ENCODE assay signal across 23 mouse cellular contexts in genomic region chr12:86330684-86331083, GRCm38 (mm10). TPM values are rescaled to one million over a fixed set of nuclear protein-coding genes. Genes with fewer than 3 reads are reported as not detected.
A peak's percentile ranks its signal among the peaks of the same experiment; 100 is the strongest.
DNase-seq lines count a peak whose midpoint lies in the region; ATAC-seq lines count a peak whose summit lies in the region.
"Had no signal": no experiment of that assay in that cellular context is flagged by ENCODE, and none has a peak within 500 bp of the region (broad histone marks: within the 10 kb centered on the region; RNA-seq: fewer than 3 reads in every experiment).

No protein-coding gene starts in this region.

- H3K27ac ChIP-seq in forebrain, embryonic 15.5 days (replicated peaks), result no peak overlapping the region
- H3K27ac ChIP-seq in forebrain, embryonic 10.5 days, result no peak overlapping the region
- H3K27ac ChIP-seq in midbrain, embryonic 13.5 days, result no peak overlapping the region
- H3K27ac ChIP-seq in midbrain, embryonic 10.5 days (replicated peaks), result no peak overlapping the region
- H3K27ac ChIP-seq in hindbrain, embryonic 16.5 days (ENCODE audit: low read depth, low read length), result no peak overlapping the region
- H3K27ac ChIP-seq in neural tube, embryonic 15.5 days (replicated peaks), result no peak overlapping the region
- H3K27ac ChIP-seq: intestine, embryonic 15.5 days; layer of hippocampus, adult 2 months; limb, embryonic 15.5 days; liver, embryonic 14.5 days had no signal

- H3K4me2 ChIP-seq in forebrain, embryonic 15.5 days (replicated peaks), result no peak overlapping the region
- no peak overlapping the region for H3K4me2 ChIP-seq in midbrain, embryonic 13.5 days (replicated peaks)
- peak overlapping the region; percentile 14; the same call in 1 of the 2 replicates for H3K4me2 ChIP-seq in hindbrain, embryonic 16.5 days (ENCODE audit: low read length)
- H3K4me2 ChIP-seq in neural tube, embryonic 15.5 days, result peak overlapping the region; percentile 34
- H3K4me2 ChIP-seq: intestine, embryonic 15.5 days; limb, embryonic 15.5 days; lung, embryonic 14.5 days had no signal

- WGBS in forebrain, embryonic 15.5 days, result 64% methylated on average over 9 of the region's 9 CpGs
- 88% methylated on average over 9 of the region's 9 CpGs for WGBS in forebrain, embryonic 10.5 days
- WGBS in midbrain, embryonic 13.5 days, result 68% methylated on average over 9 of the region's 9 CpGs
- WGBS in midbrain, embryonic 10.5 days, result 92% methylated on average over 9 of the region's 9 CpGs
- 55% methylated on average over 9 of the region's 9 CpGs for WGBS in hindbrain, embryonic 16.5 days
- WGBS in neural tube, embryonic 15.5 days, result 29% methylated on average over 9 of the region's 9 CpGs

- DNase-seq in forebrain, embryonic 10.5 days (ENCODE audit: extremely low spot score, low spot score), result no peak
- no peak for DNase-seq in midbrain, embryonic 10.5 days (ENCODE audit: low spot score)
- DNase-seq in thymus, adult 18-20 months, result no peak
- DNase-seq in adrenal gland, postnatal 4 days (ENCODE audit: low spot score in 2 of 2), result no peak
- DNase-seq: adrenal gland, postnatal 25 days; cerebellum, adult 9-10 months; heart, postnatal 4 days; kidney, postnatal 25 days; layer of hippocampus, postnatal 36 days; lung, embryonic 14.5 days; right cerebral cortex, postnatal 25 days; thymus, postnatal 36 days had no signal

- H3K27me3 ChIP-seq in forebrain, embryonic 15.5 days, result no peaks in the 10 kb centered on the region
- H3K27me3 ChIP-seq in forebrain, embryonic 10.5 days (ENCODE audit: poor library complexity, severe bottlenecking), result peaks cover 33% of the 10 kb centered on the region
- no peaks in the 10 kb centered on the region; the same call in 1 of the 2 replicates for H3K27me3 ChIP-seq in midbrain, embryonic 13.5 days
- H3K27me3 ChIP-seq in midbrain, embryonic 10.5 days (ENCODE audit: low read depth, poor library complexity, severe bottlenecking), result peaks cover 7% of the 10 kb centered on the region
- H3K27me3 ChIP-seq in hindbrain, embryonic 16.5 days (replicated peaks; ENCODE audit: control insufficient read depth, insufficient read depth, low read length), result no peaks in the 10 kb centered on the region
- H3K27me3 ChIP-seq in neural tube, embryonic 15.5 days (replicated peaks), result peaks cover 16% of the 10 kb centered on the region
- H3K27me3 ChIP-seq: intestine, embryonic 15.5 days; limb, embryonic 15.5 days had no signal

- H3K9me3 ChIP-seq in forebrain, embryonic 15.5 days, result no peaks in the 10 kb centered on the region
- no peaks in the 10 kb centered on the region for H3K9me3 ChIP-seq in forebrain, embryonic 10.5 days
- H3K9me3 ChIP-seq in midbrain, embryonic 13.5 days, result no peaks in the 10 kb centered on the region
- H3K9me3 ChIP-seq in midbrain, embryonic 10.5 days (replicated peaks), result no peaks in the 10 kb centered on the region
- no peaks in the 10 kb centered on the region for H3K9me3 ChIP-seq in hindbrain, embryonic 16.5 days (ENCODE audit: control insufficient read depth, low read length)
- H3K9me3 ChIP-seq in neural tube, embryonic 15.5 days (replicated peaks), result no peaks in the 10 kb centered on the region
- H3K9me3 ChIP-seq: intestine, embryonic 15.5 days; limb, embryonic 15.5 days had no signal

- peaks cover 8% of the 10 kb centered on the region for H3K4me1 ChIP-seq in forebrain, embryonic 15.5 days
- H3K4me1 ChIP-seq in forebrain, embryonic 10.5 days, result peaks cover 27% of the 10 kb centered on the region
- H3K4me1 ChIP-seq in midbrain, embryonic 13.5 days (replicated peaks), result peaks cover 9% of the 10 kb centered on the region
- H3K4me1 ChIP-seq in midbrain, embryonic 10.5 days, result peaks cover 24% of the 10 kb centered on the region
- H3K4me1 ChIP-seq in hindbrain, embryonic 16.5 days (ENCODE audit: control insufficient read depth, insufficient read depth, low read depth, low read length), result no peaks in the 10 kb centered on the region
- peaks cover 12% of the 10 kb centered on the region for H3K4me1 ChIP-seq in neural tube, embryonic 15.5 days
- H3K4me1 ChIP-seq: intestine, embryonic 15.5 days; limb, embryonic 15.5 days had no signal

- no peaks in the 10 kb centered on the region for H3K36me3 ChIP-seq in forebrain, embryonic 15.5 days
- no peaks in the 10 kb centered on the region for H3K36me3 ChIP-seq in forebrain, embryonic 10.5 days (replicated peaks)
- H3K36me3 ChIP-seq in midbrain, embryonic 13.5 days, result no peaks in the 10 kb centered on the region
- no peaks in the 10 kb centered on the region for H3K36me3 ChIP-seq in midbrain, embryonic 10.5 days
- H3K36me3 ChIP-seq in hindbrain, embryonic 16.5 days (ENCODE audit: control insufficient read depth, insufficient read depth, low read length), result no peaks in the 10 kb centered on the region
- H3K36me3 ChIP-seq in neural tube, embryonic 15.5 days, result no peaks in the 10 kb centered on the region
- H3K36me3 ChIP-seq: intestine, embryonic 15.5 days; limb, embryonic 15.5 days had no signal

- H3K4me3 ChIP-seq in forebrain, embryonic 15.5 days, result no peak overlapping the region
- H3K4me3 ChIP-seq in forebrain, embryonic 10.5 days, result no peak overlapping the region
- H3K4me3 ChIP-seq in midbrain, embryonic 13.5 days (replicated peaks), result no peak overlapping the region
- H3K4me3 ChIP-seq in midbrain, embryonic 10.5 days, result no peak overlapping the region
- no peak overlapping the region for H3K4me3 ChIP-seq in hindbrain, embryonic 16.5 days (ENCODE audit: low read length)
- H3K4me3 ChIP-seq in neural tube, embryonic 15.5 days (replicated peaks), result no peak overlapping the region
- H3K4me3 ChIP-seq: intestine, embryonic 15.5 days; layer of hippocampus, adult 2 months; limb, embryonic 15.5 days had no signal

- ATAC-seq in forebrain, embryonic 15.5 days (replicated peaks), result 0 out of 2 replicates have a peak, but pooled peaks have one; percentile 38
- 0 out of 2 replicates have a peak, but pooled peaks have one; percentile 45 for ATAC-seq in midbrain, embryonic 13.5 days
- ATAC-seq in hindbrain, embryonic 16.5 days, result peak; percentile 52; the same call in 1 of the 2 replicates
- ATAC-seq in neural tube, embryonic 15.5 days (ENCODE audit: low FRiP score), result peak; percentile 75; the same call in 1 of the 2 replicates
- ATAC-seq: intestine, embryonic 15.5 days had no signal

- H3K9ac ChIP-seq in forebrain, embryonic 15.5 days (replicated peaks), result no peak overlapping the region
- no peak overlapping the region for H3K9ac ChIP-seq in midbrain, embryonic 13.5 days (replicated peaks)
- no peak overlapping the region for H3K9ac ChIP-seq in hindbrain, embryonic 16.5 days (ENCODE audit: low read depth, low read length)
- 0 out of 2 replicates have a peak overlapping the region, but pooled peaks have one; percentile 0 for H3K9ac ChIP-seq in neural tube, embryonic 15.5 days (replicated peaks)
- H3K9ac ChIP-seq: intestine, embryonic 15.5 days; limb, embryonic 15.5 days; liver, embryonic 14.5 days; lung, embryonic 14.5 days had no signal

RNA-seq across cellular contexts. Expression of gene Esrrb, which starts 30.2 kb away (rescaled TPM):
- 0.13 and 0.46 TPM in 2 replicates for polyA plus RNA-seq in forebrain, embryonic 15.5 days (2015; fragmentation: Nextera tagmentation; extraction: Ambion mirVana)
- polyA plus RNA-seq in forebrain, embryonic 10.5 days (2016; fragmentation: Nextera tagmentation; extraction: Ambion mirVana), result 0.12 and 0.14 TPM in 2 replicates
- 4.7 and 6.5 TPM in 2 replicates for polyA plus RNA-seq in midbrain, embryonic 13.5 days (2015; fragmentation: Nextera tagmentation; extraction: Ambion mirVana)
- 0.28 and 0.47 TPM in 2 replicates for polyA plus RNA-seq in midbrain, embryonic 10.5 days (2016; fragmentation: Nextera tagmentation; extraction: Ambion mirVana)
- polyA plus RNA-seq in hindbrain, embryonic 16.5 days (2015; fragmentation: Nextera tagmentation; extraction: Ambion mirVana), result 5.2 and 7.0 TPM in 2 replicates
- polyA plus RNA-seq in neural tube, embryonic 15.5 days (2015; fragmentation: Nextera tagmentation; extraction: Ambion mirVana), result 3.7 and 4.7 TPM in 2 replicates
- 1 to 10 TPM in 1 of 2 experiments, under 1 TPM in 1; 0.42 to 1.0 TPM for total RNA-seq in adrenal gland, postnatal 4 days (2021)
- total RNA-seq: megakaryocyte, adult 5-6 weeks; monocyte, adult 5-6 weeks; neutrophil, adult 5-6 weeks had no signal

Comparison
In these comparisons a context has a peak if more than half of its experiments do, and no peak if none do; other contexts are left out.
1. H3K4me2 ChIP-seq: peak in hindbrain, embryonic 16.5 days (single experiment) and neural tube, embryonic 15.5 days (single experiment); none in forebrain, embryonic 15.5 days (single experiment) and midbrain, embryonic 13.5 days (single experiment).
2. Peak in every context shown above with its lines, with median percentiles within 50 percentile points of each other: ATAC-seq.